Mouse (Mus musculus): ENCODE results near the gene Pax7.

Gene Pax7

GRCm38 (mm10) chr4:139833036-139833634 lies at the start of gene Pax7:
TSS of gene Pax7 (minus strand) at chr4:139833528.
- DNase-seq (ENCODE audit: low spot score in 2 of 2) = no peak

GRCm38 (mm10) chr4:139881796-139882195 lies 48.5 kb upstream of the Pax7 start:
- no peak for DNase-seq (ENCODE audit: low spot score in 2 of 2)

- DNase-seq (ENCODE audit: low spot score in 2 of 2) = no peak
Observed at GRCm38 (mm10) chr4:139879324-139879723, 46.0 kb upstream of the Pax7 start.

- DNase-seq (ENCODE audit: low spot score in 2 of 2) = no peak
Observed at GRCm38 (mm10) chr4:139878443-139878842, 45.1 kb upstream of the Pax7 start.

- peak in 1 of 2 experiments; percentile 7 for DNase-seq (ENCODE audit: low spot score in 2 of 2)
Observed at GRCm38 (mm10) chr4:139877269-139877668, 43.9 kb upstream of the Pax7 start.

GRCm38 (mm10) chr4:139872595-139872994 lies 39.3 kb upstream of the Pax7 start:
- DNase-seq (ENCODE audit: low spot score in 2 of 2) = peak in 1 of 2 experiments; percentile 4

- no peak for DNase-seq (ENCODE audit: low spot score in 2 of 2)
Observed at GRCm38 (mm10) chr4:139871699-139872098, 38.4 kb upstream of the Pax7 start.

GRCm38 (mm10) chr4:139863218-139863617 lies 29.9 kb upstream of the Pax7 start:
- DNase-seq (ENCODE audit: low spot score in 2 of 2) = no peak

GRCm38 (mm10) chr4:139858635-139859176 lies 25.4 kb upstream of the Pax7 start:
- DNase-seq (ENCODE audit: low spot score in 2 of 2) = peak; percentile 42 to 55

GRCm38 (mm10) chr4:139852219-139853035 lies 19.1 kb upstream of the Pax7 start:
- no peak for DNase-seq (ENCODE audit: low spot score in 2 of 2)

GRCm38 (mm10) chr4:139851387-139851786 lies 18.1 kb upstream of the Pax7 start:
- DNase-seq (ENCODE audit: low spot score in 2 of 2) = no peak

GRCm38 (mm10) chr4:139850547-139851170 lies 17.3 kb upstream of the Pax7 start:
- no peak for DNase-seq (ENCODE audit: low spot score in 2 of 2)

GRCm38 (mm10) chr4:139843456-139843855 lies 10.1 kb upstream of the Pax7 start:
- DNase-seq (ENCODE audit: low spot score in 2 of 2) = no peak

- no peak for DNase-seq (ENCODE audit: low spot score in 2 of 2)
Observed at GRCm38 (mm10) chr4:139842919-139843318, 9.6 kb upstream of the Pax7 start.

- no peak for DNase-seq (ENCODE audit: low spot score in 2 of 2)
Observed at GRCm38 (mm10) chr4:139840939-139841500, 7.7 kb upstream of the Pax7 start.

- DNase-seq (ENCODE audit: low spot score in 2 of 2) = no peak
Observed at GRCm38 (mm10) chr4:139840442-139840841, 7.1 kb upstream of the Pax7 start.

GRCm38 (mm10) chr4:139836681-139837080 lies 3.4 kb upstream of the Pax7 start:
- DNase-seq (ENCODE audit: low spot score in 2 of 2) = no peak

- DNase-seq (ENCODE audit: low spot score in 2 of 2) = no peak
Observed at GRCm38 (mm10) chr4:139836196-139836595, 2.9 kb upstream of the Pax7 start.

- DNase-seq (ENCODE audit: low spot score in 2 of 2) = no peak
Observed at GRCm38 (mm10) chr4:139833817-139834401, 581 bp upstream of the Pax7 start.

- no peak for DNase-seq (ENCODE audit: low spot score in 2 of 2)
Observed at GRCm38 (mm10) chr4:139832281-139833035, 870 bp downstream of the Pax7 start.
